In genomic region chr11:74837056-74837693, GRCm38 (mm10) we compare ENCODE assay signal across 8 mouse cellular contexts. TPM values are rescaled to one million over a fixed set of nuclear protein-coding genes. Genes with fewer than 3 reads are reported as not detected.
DNase-seq lines count a peak whose midpoint lies in the region; ATAC-seq and TF ChIP-seq lines count a peak whose summit lies in the region.

No protein-coding gene starts in this region.

- no peaks in the 10 kb centered on the region for H3K9me3 ChIP-seq in forebrain, embryonic 11.5 days (ENCODE audit: control insufficient read depth, low read length)
- no peaks in the 10 kb centered on the region for H3K9me3 ChIP-seq in liver, embryonic 14.5 days (ENCODE audit: control insufficient read depth, low read length)

- H3K4me1 ChIP-seq in heart, adult 2 months (ENCODE audit: control insufficient read depth, insufficient read depth, low read length) = peaks cover 25% of the 10 kb centered on the region
- peaks cover 18% of the 10 kb centered on the region for H3K4me1 ChIP-seq in forebrain, embryonic 11.5 days (replicated peaks; ENCODE audit: control insufficient read depth, insufficient read depth, low read length)
- H3K4me1 ChIP-seq in liver, embryonic 14.5 days (replicated peaks; ENCODE audit: control insufficient read depth in 2 of 2, insufficient read depth in 2 of 2, low read length in 1 of 2) = peaks cover 31 to 44% of the 10 kb centered on the region in 2 experiments

- no peak for TF ChIP-seq CTCF in heart, adult 2 months (IDR thresholded peaks at IDR 0.05)
- no peak for TF ChIP-seq CTCF in liver, embryonic 14.5 days (IDR thresholded peaks at IDR 0.05; ENCODE audit: low read depth)

- WGBS in heart, adult 2 months = 57% methylated on average over 16 of the region's 16 CpGs
- 47% methylated on average over 16 of the region's 16 CpGs for WGBS in forebrain, embryonic 11.5 days
- 37% methylated on average over 16 of the region's 16 CpGs for whole genome bisulfite sequencing in liver, embryonic 14.5 days (ENCODE audit: insufficient replicate concordance)

- peak overlapping the region; percentile 98 for H3K27ac ChIP-seq in heart, adult 2 months
- peak overlapping the region; percentile 89; the same call in 1 of the 2 replicates for H3K27ac ChIP-seq in forebrain, embryonic 11.5 days (ENCODE audit: low read depth, low read length)
- H3K27ac ChIP-seq in liver, embryonic 14.5 days = peak overlapping the region; percentile 93

- intact Hi-C loops in heart, adult 2 months (cut with DNase I) = loop anchor here (10.0 kb wide), 1 partner anchor 328 kb away; the partner anchor contains the start of gene Hic1
- intact Hi-C loops in heart, postnatal 10 days (cut with DNase I) = no loop called here
- intact Hi-C loops in left cerebral cortex, postnatal 14 days (cut with DNase I) = no loop called here

- no peak for TF ChIP-seq EP300 in heart, adult 2 months (IDR thresholded peaks at IDR 0.05; ENCODE audit: insufficient read depth, low read depth, low read length)
- TF ChIP-seq EP300 in liver, embryonic 14.5 days (IDR thresholded peaks at IDR 0.05; ENCODE audit: low read depth) = no peak

- H3K36me3 ChIP-seq in heart, adult 2 months (ENCODE audit: control insufficient read depth, insufficient read depth, low read length) = no peaks in the 10 kb centered on the region
- H3K36me3 ChIP-seq in forebrain, embryonic 11.5 days (ENCODE audit: control insufficient read depth, insufficient read depth, low read length) = no peaks in the 10 kb centered on the region; the same call in 1 of the 2 replicates
- no peaks in the 10 kb centered on the region for H3K36me3 ChIP-seq in liver, embryonic 14.5 days (replicated peaks; ENCODE audit: control insufficient read depth, insufficient read depth, low read depth)

- DNase-seq in heart, adult 2 months = no peak
- no peak for DNase-seq in heart, postnatal 10 days
- DNase-seq in 3T3-L1 (ENCODE audit: low read depth, low spot score) = peak; percentile 19
- DNase-seq in forebrain, embryonic 11.5 days (ENCODE audit: low spot score) = no peak
- DNase-seq in liver, embryonic 14.5 days (ENCODE audit: low read depth in 3 of 3, low spot score in 3 of 3) = no peak
- no peak for DNase-seq in right cerebral cortex, adult 18-20 months
- no peak for DNase-seq in layer of hippocampus, postnatal 36 days
- no peak for DNase-seq in left cerebral cortex, postnatal 14 days (ENCODE audit: low spot score in 2 of 2)

- no peak for TF ChIP-seq POLR2A in heart, adult 2 months (IDR thresholded peaks at IDR 0.05; ENCODE audit: insufficient read depth, low read depth, low read length)

- peak overlapping the region; percentile 78 for H3K4me3 ChIP-seq in heart, adult 2 months
- peak overlapping the region; percentile 55 for H3K4me3 ChIP-seq in forebrain, embryonic 11.5 days (ENCODE audit: low read depth, low read length)
- H3K4me3 ChIP-seq in liver, embryonic 14.5 days (ENCODE audit: insufficient read depth in 1 of 2, low read depth in 2 of 2, low read length in 2 of 2) = peak overlapping the region; percentile 33 to 63

- H3K4me2 ChIP-seq in forebrain, embryonic 11.5 days (ENCODE audit: low read depth, low read length, severe bottlenecking) = peak overlapping the region; percentile 69
- peak overlapping the region; percentile 99 for H3K4me2 ChIP-seq in liver, embryonic 14.5 days (ENCODE audit: low read depth)

- peak overlapping the region; percentile 25 for H3K9ac ChIP-seq in heart, adult 2 months (ENCODE audit: low read depth, low read length)
- peak overlapping the region; percentile 64 for H3K9ac ChIP-seq in forebrain, embryonic 11.5 days (ENCODE audit: low read length)
- peak overlapping the region; percentile 83 for H3K9ac ChIP-seq in liver, embryonic 14.5 days (replicated peaks)

- no peak for ATAC-seq in forebrain, embryonic 11.5 days (replicated peaks; ENCODE audit: low FRiP score)
- peak; percentile 4 for ATAC-seq in liver, embryonic 14.5 days (ENCODE audit: insufficient read depth)

- peaks cover 5% of the 10 kb centered on the region; the same call in 1 of the 2 replicates for H3K79me2 ChIP-seq in heart, adult 2 months (replicated peaks; ENCODE audit: control insufficient read depth, insufficient read depth, low read length)

- no peaks in the 10 kb centered on the region for H3K27me3 ChIP-seq in heart, adult 2 months (ENCODE audit: control insufficient read depth, insufficient read depth, low read length)
- H3K27me3 ChIP-seq in forebrain, embryonic 11.5 days (ENCODE audit: control insufficient read depth, insufficient read depth, low read length) = no peaks in the 10 kb centered on the region
- H3K27me3 ChIP-seq in liver, embryonic 14.5 days (ENCODE audit: control insufficient read depth, insufficient read depth, low read length) = no peaks in the 10 kb centered on the region

RNA-seq across cellular contexts. Expression of gene Mnt, which starts 6.5 kb away (rescaled TPM):
- 10 to 100 TPM in 1 of 2 experiments, 1 to 10 TPM in 1; 6.7 to 10.7 TPM for total RNA-seq in heart, adult 2 months (2021)
- 5.4 and 6.9 TPM in 2 replicates for polyA plus RNA-seq in heart, adult 2 months (2012; rRNA removed)
- 10 to 100 TPM; 12.1 to 14.6 TPM for total RNA-seq in heart, postnatal 10 days (2021)
- 5.8 and 6.0 TPM in 2 replicates for polyA plus RNA-seq in forebrain, embryonic 11.5 days (2014; fragmentation: Nextera tagmentation; extraction: Ambion mirVana)
- 2.5 TPM in 2 replicates for polyA plus RNA-seq in liver, embryonic 14.5 days (2012; rRNA removed)
- 1.0 and 1.2 TPM in 2 replicates for polyA plus RNA-seq in liver, embryonic 14.5 days (2014; fragmentation: Nextera tagmentation; extraction: Ambion mirVana)
- total RNA-seq in layer of hippocampus, postnatal 36 days (2021) = 10 to 100 TPM; 28.3 to 30.5 TPM
- total RNA-seq in left cerebral cortex, postnatal 14 days (2021) = 10 to 100 TPM; 31.5 to 32.0 TPM

RNA-seq across cellular contexts. Expression of gene Sgsm2, which starts 59.7 kb away (rescaled TPM):
- total RNA-seq in heart, adult 2 months (2021) = 1 to 10 TPM; 5.1 to 5.3 TPM
- polyA plus RNA-seq in heart, adult 2 months (2012; rRNA removed) = 8.3 and 10.2 TPM in 2 replicates
- 10 to 100 TPM; 12.2 to 12.9 TPM for total RNA-seq in heart, postnatal 10 days (2021)
- 8.6 and 9.2 TPM in 2 replicates for polyA plus RNA-seq in forebrain, embryonic 11.5 days (2014; fragmentation: Nextera tagmentation; extraction: Ambion mirVana)
- 2.6 and 2.7 TPM in 2 replicates for polyA plus RNA-seq in liver, embryonic 14.5 days (2012; rRNA removed)
- 1.1 and 1.3 TPM in 2 replicates for polyA plus RNA-seq in liver, embryonic 14.5 days (2014; fragmentation: Nextera tagmentation; extraction: Ambion mirVana)
- total RNA-seq in layer of hippocampus, postnatal 36 days (2021) = 10 to 100 TPM; 88.1 to 89.4 TPM
- 10 to 100 TPM; 65.9 to 68.4 TPM for total RNA-seq in left cerebral cortex, postnatal 14 days (2021)

Comparison
In these comparisons a context has a peak if more than half of its experiments do, and no peak if none do; other contexts are left out.
1. H3K9ac ChIP-seq: peak in every context shown above with its lines; median percentile 83 in liver, embryonic 14.5 days; 64 in forebrain, embryonic 11.5 days; 25 in heart, adult 2 months.
2. RNA of gene Sgsm2, which starts 59.7 kb away (total RNA-seq): 88.1 to 89.4 TPM in layer of hippocampus, postnatal 36 days and 65.9 to 68.4 TPM in left cerebral cortex, postnatal 14 days; 12.2 to 12.9 TPM in heart, postnatal 10 days and 5.1 to 5.3 TPM in heart, adult 2 months; every median in the first group is over 4 times any median in the second.
3. Peak in every context shown above with its lines, with median percentiles within 50 percentile points of each other: H3K27ac ChIP-seq and H3K4me3 ChIP-seq.